Mouse (Mus musculus): ENCODE data around the gene Pik3c2a.
A peak's percentile ranks its signal among the peaks of the same experiment; 100 is the strongest.

The Pik3c2a gene

DNA sequence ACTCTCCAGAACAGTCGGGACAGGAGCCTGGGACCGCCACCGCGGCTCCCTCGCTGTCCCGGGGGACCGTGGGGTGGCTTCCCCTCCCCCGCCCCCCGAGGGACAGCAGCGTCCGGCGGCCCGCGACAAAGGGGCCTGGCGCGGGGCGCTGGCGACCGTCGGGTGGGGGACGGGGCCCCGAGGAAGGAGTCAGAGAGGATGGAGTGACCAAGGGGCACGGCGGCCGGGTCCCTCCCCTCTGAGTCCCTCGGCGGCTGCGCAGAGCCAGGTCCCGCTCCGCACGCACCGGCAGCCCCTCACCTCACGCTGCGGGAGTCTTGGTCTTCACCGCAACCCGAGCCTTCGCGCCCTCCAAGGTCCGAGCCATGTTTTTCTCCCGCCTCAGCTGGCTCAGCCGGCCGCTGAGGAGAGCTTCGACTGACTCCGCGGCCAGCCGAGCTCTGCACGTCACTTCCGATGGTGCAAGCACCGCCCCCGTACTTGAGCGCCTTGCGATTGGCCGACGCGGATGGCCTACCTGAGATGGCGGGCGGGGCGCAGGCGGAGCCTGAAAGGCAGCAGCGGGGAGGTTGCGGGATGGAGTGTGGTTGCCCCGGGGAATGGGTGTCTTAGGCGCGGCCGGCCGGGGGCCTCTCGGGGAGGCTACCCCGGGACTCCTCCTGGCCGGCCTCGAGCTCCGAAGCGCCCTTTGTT, at the start of gene Pik3c2a:
Pik3c2a (minus strand) TSS at position 446 of the 693 bp plus-strand sequence.
- DNase-seq (ENCODE audit: low spot score) = peak; percentile 95

DNA sequence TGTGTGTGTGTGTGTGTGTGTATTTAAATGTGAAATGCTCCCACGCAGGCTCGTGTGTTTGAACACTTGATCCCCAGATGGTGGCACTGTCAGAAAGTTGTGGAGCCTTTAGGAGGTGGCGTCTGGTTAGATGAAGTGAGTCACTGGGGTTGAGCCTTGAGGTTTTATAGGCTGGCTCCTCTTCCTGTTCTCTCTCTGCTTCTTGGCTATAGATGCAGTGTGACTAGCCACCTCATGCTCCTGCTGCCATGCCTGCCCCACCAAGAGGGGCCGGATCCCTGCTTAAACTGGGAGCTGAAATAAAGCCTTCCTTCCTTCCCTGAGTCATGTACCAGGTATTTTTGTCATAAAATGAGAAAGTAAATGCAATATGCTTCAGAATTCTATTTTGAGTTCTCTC, 47.9 kb upstream of the Pik3c2a start:
- DNase-seq (ENCODE audit: low spot score) = no peak

DNA sequence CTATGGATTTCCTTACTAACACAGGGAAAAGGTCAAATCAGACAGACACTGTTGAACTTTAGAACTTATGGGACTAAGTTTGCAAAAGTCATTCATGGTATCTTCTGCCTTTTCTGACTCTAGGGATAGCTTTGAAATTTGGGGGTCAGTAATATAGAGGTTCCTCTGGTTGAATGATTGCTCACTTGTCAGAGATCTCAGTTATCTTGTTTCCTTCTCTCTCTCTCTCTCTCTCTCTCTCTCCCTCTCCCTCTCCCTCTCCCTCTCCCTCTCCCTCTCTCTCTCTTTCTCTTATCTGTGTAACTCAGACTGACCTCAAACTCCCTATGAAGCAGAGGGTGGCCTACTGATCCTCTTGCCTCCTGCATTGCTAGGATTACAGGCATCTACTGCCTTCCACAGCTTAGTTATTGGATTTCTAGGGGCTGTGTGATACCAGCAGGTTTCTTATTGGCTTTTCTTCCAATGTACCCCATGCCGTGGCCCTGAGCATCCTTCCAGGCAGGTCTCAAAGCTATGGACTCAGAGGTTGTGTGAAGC, 41.9 kb upstream of the Pik3c2a start:
- DNase-seq (ENCODE audit: low spot score) = no peak

DNA sequence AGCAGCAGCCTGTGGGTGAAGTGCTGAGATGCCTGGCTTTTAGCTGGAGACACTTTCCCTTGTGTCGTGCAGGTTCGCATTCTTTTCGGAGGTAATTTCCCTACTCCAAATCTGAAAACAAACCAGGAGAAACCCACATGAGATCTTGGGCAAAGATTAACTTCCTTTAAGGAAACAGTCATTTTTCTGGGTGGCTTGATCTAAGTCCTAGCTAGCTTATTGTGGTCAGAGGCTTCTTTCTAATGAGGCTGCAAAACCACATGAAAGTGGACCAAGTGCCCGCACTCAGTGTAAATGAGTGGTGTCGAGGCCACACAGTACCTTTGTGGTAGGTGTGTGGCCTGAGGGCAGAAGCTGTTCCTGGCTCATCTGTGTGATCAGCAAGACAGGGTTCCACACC, 41.0 kb upstream of the Pik3c2a start:
- no peak for DNase-seq (ENCODE audit: low spot score)

DNA sequence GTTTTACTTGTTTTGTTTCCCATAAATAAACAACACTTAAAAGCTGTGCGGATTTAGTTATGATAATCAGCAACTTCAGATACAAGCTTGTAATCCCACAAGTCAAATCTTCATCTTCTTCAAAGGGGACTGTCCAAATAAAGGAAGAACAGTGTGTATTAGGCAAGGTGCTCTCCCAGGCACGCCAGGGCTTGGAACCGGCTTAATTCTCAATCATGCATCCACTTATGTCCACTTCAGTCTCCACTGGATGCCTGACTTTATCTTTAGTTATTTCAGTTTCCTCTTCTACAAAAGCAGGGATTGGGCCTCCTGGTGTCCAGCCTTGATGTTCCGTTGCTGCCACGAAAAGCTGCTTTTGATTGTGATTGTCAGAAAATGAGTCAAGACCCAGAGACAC, 40.5 kb upstream of the Pik3c2a start:
- DNase-seq (ENCODE audit: low spot score) = no peak

DNA sequence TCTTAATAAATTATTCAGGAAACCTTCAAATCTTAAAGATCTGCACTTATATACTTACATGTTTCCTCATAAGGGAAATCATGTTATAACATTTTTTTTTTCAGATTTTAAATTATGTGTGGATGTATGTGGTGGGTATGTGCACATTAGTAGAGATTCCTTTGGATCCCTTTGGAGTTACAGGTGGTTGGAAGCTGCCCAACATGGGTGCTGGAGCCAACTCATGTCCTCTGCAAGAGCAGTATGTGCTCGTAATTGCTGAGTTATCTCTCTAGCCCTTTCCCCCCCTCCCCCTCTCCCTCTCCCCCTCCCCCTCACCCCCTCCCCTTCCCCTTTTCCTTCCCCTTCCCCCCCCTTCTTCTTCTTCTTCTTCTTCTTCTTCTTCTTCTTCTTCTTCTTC, 39.9 kb upstream of the Pik3c2a start:
- DNase-seq (ENCODE audit: low spot score) = no peak

DNA sequence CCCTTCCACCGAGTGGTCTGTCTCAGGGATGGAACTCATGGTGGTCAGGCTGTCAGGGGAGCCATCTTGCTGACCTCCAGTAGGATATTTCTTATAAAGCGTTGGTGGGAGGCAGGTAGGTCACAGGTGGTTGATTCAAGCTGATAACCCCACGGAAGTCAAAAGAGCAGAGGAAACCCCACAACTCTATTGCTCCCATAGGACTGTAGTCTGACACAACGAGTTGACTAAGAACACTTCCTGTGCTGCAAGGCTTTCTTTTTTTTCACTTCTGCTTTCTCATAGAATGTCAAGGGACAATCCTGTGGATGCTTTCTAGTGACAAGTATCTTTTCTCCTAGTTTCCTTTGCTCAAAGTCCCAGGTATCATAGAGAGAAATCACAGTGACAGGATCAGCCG, 33.0 kb upstream of the Pik3c2a start:
- no peak for DNase-seq (ENCODE audit: low spot score)

DNA sequence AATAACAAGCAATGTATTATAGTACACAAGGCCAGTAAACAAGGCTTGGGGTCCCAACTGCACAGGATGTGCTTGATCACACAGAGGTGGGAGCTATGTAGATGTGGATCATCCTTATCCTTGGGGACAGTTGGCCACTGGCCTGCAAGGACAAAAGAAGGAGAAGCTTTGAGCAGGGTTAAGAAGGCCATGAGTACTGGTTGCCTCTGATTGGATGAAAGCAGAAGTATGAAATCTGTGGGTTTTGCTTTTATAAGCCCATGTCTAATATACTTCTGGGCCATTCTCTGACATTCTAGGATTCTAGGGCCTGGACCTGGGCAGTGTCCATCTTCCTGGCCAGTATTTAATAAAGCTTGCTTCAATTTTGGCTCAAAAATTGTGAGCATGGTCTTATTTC, 32.6 kb upstream of the Pik3c2a start:
- no peak for DNase-seq (ENCODE audit: low spot score)

DNA sequence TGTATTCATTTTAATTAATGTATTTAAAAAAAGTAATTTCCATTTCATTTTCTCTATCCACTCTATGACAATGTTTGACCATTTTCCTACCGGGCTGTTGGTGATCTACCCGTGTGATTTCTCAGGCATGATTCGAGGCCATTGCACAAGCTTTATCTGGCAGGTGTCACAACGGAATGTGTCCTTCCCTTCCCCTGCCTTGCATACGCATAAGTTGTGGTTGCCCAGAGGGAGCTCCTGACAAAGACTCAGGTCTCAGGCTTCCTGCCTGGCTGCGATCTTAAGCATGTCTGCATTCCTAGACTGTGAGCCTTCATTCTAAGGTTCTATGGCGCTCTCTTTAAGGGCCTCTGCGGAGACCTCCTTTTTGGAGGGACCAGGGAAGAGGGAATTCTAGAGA, 18.9 kb upstream of the Pik3c2a start:
- DNase-seq (ENCODE audit: low spot score) = no peak

DNA sequence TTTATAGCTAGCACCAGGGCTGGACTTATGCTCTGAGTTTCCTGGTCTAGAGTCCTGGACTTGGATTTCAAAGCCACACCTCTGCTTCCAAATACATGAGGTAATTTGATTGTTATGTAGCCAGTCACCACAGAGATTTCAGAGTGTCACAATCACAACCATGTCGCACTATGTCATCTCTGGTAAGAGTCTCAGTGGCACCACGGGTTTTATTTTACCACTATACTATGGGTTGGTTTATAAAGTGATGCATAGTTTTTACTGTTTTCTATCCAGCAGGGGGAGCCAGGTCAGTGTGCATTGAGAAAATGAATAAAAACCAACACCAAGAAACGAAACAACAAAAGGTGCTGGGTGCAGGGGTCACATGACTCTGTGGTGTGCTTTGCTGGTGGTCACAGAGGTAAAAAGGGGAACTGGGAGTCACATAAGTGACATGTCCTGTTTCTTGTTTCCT, 15.8 kb upstream of the Pik3c2a start:
- no peak for DNase-seq (ENCODE audit: low spot score)

DNA sequence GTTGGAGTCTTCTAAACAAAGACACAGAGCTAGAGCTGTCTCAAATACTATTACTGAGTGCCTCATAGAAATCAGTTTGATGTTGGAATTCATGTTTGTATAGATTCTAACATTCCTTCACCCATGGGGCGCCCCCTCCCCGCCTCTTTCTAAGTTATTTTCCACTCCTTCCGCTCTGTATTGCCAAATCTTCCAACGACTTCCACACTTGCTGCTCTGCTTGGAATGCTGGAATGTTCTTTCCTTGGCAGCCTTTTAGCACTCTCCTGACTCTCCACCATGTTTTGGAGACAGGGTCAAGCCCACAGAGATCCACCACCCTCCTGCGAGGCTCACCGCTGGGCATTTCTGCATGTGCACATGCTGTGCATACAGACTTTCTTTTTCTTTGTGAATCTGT, 14.1 kb upstream of the Pik3c2a start:
- DNase-seq (ENCODE audit: low spot score) = no peak

DNA sequence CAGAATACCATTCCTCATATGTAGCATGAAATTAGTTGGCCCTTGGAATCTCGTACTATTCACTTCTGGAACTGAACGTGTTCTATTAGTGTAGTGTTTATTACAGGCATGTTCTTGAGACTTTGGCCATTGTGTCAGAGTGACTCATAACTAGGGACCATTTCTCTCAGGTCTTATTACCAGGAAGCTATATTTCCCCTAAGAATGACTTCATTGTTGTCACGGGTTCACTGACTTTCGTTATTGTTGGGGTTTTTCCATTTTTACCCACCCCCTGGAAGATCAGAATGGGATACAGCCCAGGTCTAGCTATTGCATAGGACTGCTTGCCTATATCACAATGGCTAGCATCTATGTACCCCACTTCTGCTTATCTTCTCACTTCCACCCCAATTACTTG, 13.7 kb upstream of the Pik3c2a start:
- DNase-seq (ENCODE audit: low spot score) = no peak

DNA sequence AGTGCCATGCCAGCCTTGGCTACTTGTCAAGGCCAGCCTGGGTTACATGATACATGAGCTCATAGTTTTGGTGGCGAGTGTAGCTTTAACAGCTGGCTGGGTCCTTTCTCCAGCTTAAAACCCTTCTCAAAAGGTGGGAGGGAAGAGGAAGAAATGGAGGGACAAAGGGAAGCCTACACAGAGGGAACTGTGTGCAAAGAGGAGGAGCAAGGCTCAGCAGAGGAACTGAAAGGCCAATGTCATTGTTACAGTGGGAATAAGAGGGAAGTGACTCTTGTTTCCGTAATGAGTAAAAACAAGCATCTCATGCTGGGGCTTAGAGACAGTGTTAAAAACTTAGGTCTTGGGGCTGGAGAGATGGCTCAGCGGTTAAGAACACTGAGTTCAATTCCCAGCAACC, 3.4 kb upstream of the Pik3c2a start:
- DNase-seq (ENCODE audit: low spot score) = no peak

DNA sequence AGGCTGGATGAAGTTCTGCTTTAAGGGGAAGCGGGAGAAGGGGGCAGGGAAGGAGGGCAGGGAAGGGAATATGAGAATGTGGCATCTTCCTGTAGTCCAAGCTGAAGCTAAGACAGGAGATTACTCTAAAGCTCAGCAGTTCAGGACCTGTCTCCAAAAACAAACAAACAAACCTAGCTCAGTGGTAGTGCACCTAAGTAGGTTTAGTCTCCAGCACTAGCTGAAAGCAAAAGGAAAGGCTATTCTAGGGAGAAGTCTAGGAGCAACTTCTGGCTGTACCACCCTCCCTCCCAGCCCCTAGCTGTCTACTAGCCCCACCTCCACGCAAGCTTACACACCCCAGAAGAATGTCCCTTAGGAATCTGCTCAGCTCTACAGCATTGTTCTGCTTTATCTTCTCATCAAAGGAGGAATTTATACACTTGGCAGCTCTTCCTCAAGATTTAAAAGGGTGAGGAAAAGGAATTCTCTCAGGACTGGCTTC, 1.1 kb upstream of the Pik3c2a start:
- peak; percentile 9 for DNase-seq (ENCODE audit: low spot score)

DNA sequence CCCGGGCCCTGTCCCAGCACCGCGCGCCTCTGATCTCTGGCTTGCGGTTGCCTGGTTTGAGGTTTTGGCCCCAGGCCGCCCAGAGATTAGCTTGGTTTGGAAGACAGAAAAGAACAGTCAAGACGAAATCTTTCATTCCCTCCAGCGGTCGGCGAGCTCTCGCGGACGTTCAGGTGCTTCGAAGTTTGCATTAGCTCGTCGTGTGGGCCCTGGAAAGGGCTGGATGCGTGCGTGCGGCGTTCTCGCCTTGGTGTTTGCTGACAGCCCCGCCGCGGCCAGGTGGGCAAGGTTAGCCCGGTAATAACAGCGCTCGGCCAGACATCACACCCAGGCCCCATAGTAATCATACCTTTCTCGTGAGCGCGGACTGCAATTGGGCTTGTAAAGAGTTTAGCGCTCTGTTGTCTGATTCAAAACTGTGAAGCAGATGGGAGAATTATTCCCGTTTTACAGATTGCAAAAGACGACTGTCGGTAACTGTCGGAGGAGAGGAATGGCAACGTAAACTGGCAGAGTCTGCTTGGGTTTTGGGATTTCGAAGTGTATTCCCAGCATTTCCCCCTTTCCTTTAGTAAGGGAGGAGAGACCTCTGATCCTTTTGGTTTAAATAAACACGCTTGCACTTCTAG, 562 bp upstream of the Pik3c2a start:
- DNase-seq (ENCODE audit: low spot score) = no peak

DNA sequence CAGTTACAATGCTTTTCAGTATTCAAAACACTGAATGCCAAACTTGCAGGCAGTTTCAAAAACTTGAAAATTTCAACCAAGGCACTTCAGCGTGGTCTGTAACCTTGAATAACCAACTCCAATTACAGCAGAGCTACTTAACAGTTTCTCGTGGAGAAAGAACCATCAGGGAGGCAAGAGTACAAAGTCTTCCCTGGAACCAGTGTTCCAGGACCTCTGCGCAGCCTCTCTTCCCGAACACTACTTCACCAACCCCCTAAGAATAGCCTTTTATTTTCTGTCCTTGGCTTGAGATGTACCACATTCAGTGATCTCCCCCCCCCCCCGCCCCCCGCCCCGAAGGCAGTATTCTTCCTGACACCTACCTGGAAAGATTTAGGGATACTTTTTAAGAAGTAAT, 1.0 kb downstream of the Pik3c2a start:
- DNase-seq (ENCODE audit: low spot score) = no peak

DNA sequence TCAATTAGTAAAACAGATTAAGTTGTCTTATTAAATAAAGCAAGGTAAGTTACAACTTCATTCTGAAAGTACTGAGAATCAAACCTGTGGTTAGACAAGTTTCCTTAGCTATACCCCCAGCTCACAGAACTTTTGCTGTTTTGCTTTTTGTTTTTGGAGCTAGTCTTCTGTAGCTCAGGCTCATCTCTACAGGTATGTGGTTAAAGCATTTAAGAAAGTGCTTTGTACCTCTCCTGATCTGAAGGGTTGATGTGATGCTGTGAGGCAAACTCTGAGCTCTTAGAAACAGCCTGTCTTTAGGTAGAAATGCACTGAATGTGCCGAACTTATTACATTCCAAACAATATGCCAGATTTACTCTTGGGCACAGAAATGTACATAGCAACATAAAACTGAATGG, 1.9 kb downstream of the Pik3c2a start:
- DNase-seq (ENCODE audit: low spot score) = no peak

DNA sequence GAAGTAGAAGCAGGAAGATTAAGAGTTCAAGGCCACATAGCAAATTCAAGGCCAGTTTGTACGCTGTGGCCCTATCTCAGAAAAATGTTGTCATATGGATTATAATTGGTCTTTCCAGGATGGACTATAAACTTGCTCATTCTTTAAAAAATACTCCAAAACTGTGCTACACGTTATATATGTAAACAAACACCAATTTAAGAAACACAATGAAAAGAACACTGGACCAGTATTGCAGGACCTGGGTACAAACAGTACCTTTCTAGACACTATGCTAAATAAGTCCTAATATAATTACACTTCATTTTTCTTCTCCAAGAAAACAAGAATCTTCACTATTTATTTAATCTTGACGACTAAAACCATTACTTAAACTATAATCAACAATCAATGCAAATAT, 11.6 kb downstream of the Pik3c2a start:
- no peak for DNase-seq (ENCODE audit: low spot score)

DNA sequence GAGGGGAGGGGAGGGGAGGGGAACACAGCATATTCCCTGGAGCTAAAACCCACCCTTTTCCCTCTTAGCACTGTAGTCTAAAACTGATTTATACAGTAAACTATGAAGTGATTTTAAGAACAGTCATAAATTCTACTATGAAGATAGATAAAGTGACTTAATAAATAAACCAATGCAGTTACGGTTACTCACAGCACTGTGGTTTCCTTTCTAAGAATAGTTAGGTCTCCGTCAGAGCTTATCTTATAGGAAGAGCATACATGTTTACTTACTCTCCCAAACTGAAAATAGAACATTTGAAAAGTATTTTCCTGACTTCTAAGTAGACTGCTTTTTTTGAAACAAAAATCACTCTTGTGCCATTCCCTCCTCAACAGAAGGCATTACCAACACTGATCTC, 12.3 kb downstream of the Pik3c2a start:
- no peak for DNase-seq (ENCODE audit: low spot score)

DNA sequence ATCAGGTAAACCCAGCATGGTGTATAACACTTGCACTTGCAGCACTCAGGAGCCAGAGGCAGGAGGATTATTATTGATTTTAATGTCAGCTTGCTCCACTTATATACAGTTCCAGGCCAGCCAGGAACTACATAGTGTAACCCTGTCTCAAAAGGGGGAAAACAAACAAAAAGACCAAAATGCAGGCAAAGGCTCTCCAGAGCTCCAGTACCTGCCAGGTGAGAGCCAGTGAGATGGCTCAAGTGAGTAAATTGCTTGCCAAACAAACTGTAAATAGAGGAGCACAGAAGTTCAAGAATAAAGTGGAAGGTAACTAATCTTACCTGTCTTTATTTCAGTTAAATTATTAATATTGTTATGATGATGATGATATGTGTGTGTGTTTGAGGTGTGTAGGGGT, 16.0 kb downstream of the Pik3c2a start:
- no peak for DNase-seq (ENCODE audit: low spot score)

DNA sequence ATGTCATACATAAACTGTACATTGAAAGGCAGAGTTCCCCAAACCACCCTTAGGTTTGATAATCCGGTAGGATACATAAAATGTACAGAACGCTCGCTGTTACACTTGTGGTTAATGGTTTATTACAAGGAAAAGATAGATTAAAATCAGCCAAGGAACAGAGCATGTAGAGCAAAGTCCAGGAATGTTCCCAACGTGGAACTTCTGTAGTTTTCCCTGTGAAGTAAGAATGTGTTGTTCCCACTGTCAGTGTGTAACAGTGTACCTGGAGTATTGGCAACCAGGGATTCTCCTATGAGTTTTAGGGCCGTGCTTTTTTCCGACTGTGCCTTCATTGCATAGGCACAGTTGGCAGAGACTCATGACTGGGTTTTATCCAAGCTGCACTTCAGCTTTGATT, 17.5 kb downstream of the Pik3c2a start:
- no peak for DNase-seq (ENCODE audit: low spot score)

DNA sequence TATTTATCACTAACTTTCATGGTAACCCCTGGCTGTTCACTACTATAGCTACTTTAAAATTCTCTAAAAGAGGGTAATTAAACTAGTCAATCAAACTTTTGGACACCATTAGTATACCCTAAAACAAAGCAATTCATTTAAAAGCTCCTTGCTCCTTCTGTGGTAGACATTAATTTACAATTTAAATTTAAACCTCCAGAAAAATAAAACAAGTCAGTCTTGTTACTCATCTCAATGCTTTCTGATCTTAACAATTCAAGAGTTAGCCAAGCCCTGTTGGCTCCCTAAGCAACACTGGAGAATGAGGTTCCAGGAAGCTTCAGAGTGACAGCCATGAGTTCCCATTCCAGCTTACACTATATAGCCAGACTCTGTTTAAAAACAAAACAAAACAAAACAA, 22.2 kb downstream of the Pik3c2a start:
- DNase-seq (ENCODE audit: low spot score) = no peak

DNA sequence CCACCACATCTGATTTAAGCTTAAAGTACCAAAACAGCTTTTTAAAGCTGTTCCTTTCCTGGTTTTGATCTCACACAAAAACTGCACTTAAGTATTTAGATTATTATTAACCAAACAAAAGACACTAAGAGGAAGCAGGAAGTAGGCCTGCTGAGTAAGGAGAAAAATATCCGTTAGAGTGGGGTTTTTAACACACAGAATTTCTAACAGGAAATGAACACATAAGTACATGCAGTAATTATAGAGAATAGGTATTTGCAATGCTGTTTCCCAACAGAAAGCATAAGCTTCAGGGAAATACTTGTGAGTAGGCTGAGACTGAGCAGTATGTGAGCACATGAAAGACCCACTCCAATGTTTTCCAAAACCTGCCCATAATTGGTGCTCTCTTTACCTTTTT, 33.8 kb downstream of the Pik3c2a start:
- DNase-seq (ENCODE audit: low spot score) = no peak

DNA sequence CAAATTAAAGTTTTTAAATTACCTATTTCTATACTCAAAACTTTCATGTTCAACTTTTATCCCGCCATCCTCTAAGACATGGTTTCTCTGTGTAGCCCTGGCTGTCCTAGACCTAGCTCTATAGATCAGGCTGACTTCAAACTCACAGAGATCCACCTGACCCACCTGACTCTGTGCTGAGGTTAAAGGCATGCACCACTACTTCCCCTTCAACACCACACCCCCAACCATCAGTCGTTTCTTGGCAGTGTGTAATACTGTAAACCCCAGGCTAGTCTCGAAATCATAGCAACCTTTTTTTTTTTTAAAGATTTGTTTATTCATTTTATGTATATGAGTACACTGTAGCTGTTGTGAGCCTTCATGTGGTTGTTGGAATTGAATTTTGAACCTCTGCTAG, 50.9 kb downstream of the Pik3c2a start:
- no peak for DNase-seq (ENCODE audit: low spot score)

All from ovary, postnatal 36 days (tissue).